Mouse (Mus musculus): Measurements from ENCODE around the gene Tigd4. TPM values are rescaled to one million over a fixed set of nuclear protein-coding genes. Genes with fewer than 3 reads are reported as not detected.

Tigd4 gene
- polyA plus RNA-seq, 1 experiment = not detected

DNA sequence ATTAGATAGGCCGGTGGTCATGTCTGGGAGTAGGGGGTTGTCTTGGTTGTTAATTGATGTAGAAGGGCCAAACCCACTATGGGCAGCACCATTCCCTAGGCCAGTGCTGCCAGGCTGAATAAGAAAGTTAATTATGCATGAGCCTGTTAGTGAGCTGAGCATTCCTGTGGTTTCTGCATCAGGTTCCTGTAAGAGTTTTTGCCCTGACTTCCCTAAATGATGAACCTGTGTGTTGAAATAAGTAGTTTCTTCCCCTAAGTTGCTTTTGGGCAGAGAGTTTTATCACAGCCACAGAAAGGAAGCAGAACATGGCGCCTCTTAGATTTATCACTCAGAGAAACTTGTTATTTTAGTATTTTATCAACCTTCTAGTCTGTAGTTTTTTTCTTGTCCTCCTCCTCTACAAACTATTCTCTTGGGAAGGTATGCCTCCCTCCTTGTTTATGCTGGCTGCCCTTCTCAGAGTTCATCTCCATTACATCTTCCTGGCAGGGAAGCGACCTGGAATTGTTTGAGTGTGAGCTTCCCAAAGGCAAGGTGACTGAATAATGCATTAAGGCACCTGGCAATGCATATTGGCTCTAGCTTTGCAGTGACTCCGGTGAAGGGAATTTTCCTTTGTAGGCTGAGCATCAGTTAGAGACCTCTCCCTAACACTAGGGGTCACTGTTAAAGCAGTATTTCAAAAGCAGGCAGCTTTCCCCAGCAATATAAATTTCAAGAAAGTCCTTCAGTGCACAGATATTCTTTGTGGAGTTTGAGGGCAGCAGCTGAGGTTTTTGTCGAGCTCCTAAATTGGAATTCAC is 21.9 kb downstream of the Tigd4 start:
- Histone ChIP-seq H3K79me2 (ENCODE audit: control insufficient read depth, insufficient read depth) (no peaks in the 10 kb centered on the region), H3K27me3 (ENCODE audit: control insufficient read depth, insufficient read depth, insufficient read length) (no peaks in the 10 kb centered on the region), H3K36me3 (ENCODE audit: control insufficient read depth, insufficient read depth) (no peaks in the 10 kb centered on the region), H3K4me3 (ENCODE audit: insufficient read depth, poor library complexity, severe bottlenecking) (no peak overlapping the region), H3ac (ENCODE audit: control insufficient read depth, insufficient read length, low read depth) (no peak overlapping the region), H3K79me3 (ENCODE audit: low read depth) (no peaks in the 10 kb centered on the region)
- TF ChIP-seq MYOG (IDR thresholded peaks at IDR 0.05; ENCODE audit: control insufficient read depth, extremely low read depth, insufficient read length) (no peak), CTCF (IDR thresholded peaks at IDR 0.05; ENCODE audit: control insufficient read depth, insufficient read depth, insufficient read length) (peak; percentile 4)

DNA sequence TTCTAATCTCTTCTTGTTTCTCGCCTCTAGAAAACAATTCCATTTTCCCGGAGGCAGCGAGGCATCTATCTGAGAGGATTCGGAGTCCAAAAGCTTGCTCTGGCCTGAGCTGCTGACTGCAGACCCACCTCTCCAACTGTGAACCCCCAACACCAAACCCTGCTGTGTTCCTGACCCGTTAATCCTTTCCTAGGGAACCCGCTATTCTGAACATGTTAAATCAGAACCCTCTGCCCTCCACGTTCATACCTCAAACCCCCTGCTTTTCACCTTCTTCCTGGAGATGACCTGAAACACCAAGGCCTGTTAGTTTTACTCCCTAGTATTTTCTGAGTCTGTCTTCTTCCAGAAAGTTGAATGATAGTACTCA is 22.5 kb downstream of the Tigd4 start:
- Histone ChIP-seq H3K27me3 (ENCODE audit: control insufficient read depth, insufficient read depth, insufficient read length) (no peaks in the 10 kb centered on the region), H3K79me3 (ENCODE audit: low read depth) (no peaks in the 10 kb centered on the region), H3K79me2 (ENCODE audit: control insufficient read depth, insufficient read depth) (no peaks in the 10 kb centered on the region), H3ac (ENCODE audit: control insufficient read depth, insufficient read length, low read depth) (no peak overlapping the region), H3K4me3 (ENCODE audit: insufficient read depth, poor library complexity, severe bottlenecking) (no peak overlapping the region), H3K36me3 (ENCODE audit: control insufficient read depth, insufficient read depth) (no peaks in the 10 kb centered on the region)
- TF ChIP-seq CEBPB (IDR thresholded peaks at IDR 0.05; ENCODE audit: low read depth) (no peak), USF1 (IDR thresholded peaks at IDR 0.05; ENCODE audit: low read depth) (no peak), FOSL1 (IDR thresholded peaks at IDR 0.05; ENCODE audit: insufficient read depth, low read length, poor library complexity, severe bottlenecking) (no peak), MAX (IDR thresholded peaks at IDR 0.05) (no peak), MYOD1 (IDR thresholded peaks at IDR 0.05; ENCODE audit: control insufficient read depth, insufficient read length, low read depth) (no peak), MYOG (IDR thresholded peaks at IDR 0.05; ENCODE audit: control insufficient read depth, extremely low read depth, insufficient read length) (no peak)

DNA sequence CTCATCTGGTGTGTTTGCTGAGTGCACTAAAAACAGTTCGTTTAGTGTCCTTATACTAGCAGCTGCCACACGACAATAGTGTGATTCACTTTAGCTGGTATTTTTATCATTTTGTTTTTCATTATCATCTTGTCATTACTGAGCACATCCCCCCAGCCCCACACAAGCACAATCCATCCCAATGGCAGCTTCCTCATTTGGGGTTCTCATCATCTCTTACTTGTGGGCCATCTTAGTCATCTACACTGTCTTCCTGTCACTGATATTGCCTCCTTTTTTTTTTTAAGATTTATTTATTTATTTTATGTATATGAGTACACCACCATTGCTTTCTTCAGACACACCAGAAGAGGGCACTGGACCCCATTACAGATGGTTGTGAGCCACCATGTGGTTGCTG is 25.3 kb downstream of the Tigd4 start:
- Histone ChIP-seq H3K36me3 (ENCODE audit: control insufficient read depth, insufficient read depth) (no peaks in the 10 kb centered on the region), H3K79me3 (ENCODE audit: low read depth) (no peaks in the 10 kb centered on the region), H3K4me3 (ENCODE audit: insufficient read depth, poor library complexity, severe bottlenecking) (no peak overlapping the region), H3K27me3 (ENCODE audit: control insufficient read depth, insufficient read depth, insufficient read length) (no peaks in the 10 kb centered on the region), H3K79me2 (ENCODE audit: control insufficient read depth, insufficient read depth) (no peaks in the 10 kb centered on the region), H3ac (ENCODE audit: control insufficient read depth, insufficient read length, low read depth) (no peak overlapping the region)
- TF ChIP-seq CEBPB (IDR thresholded peaks at IDR 0.05; ENCODE audit: low read depth) = no peak
- no peak for TF ChIP-seq FOSL1 (IDR thresholded peaks at IDR 0.05; ENCODE audit: insufficient read depth, low read length, poor library complexity, severe bottlenecking)
- TF ChIP-seq MYOG (IDR thresholded peaks at IDR 0.05; ENCODE audit: control insufficient read depth, extremely low read depth, insufficient read length) = no peak
- no peak for TF ChIP-seq MYOD1 (IDR thresholded peaks at IDR 0.05; ENCODE audit: control insufficient read depth, insufficient read length, low read depth)
- TF ChIP-seq USF1 (IDR thresholded peaks at IDR 0.05; ENCODE audit: low read depth) = no peak
- TF ChIP-seq CTCF (IDR thresholded peaks at IDR 0.05; ENCODE audit: control insufficient read depth, insufficient read depth, insufficient read length) = no peak
- TF ChIP-seq MAX (IDR thresholded peaks at IDR 0.05) = no peak

DNA sequence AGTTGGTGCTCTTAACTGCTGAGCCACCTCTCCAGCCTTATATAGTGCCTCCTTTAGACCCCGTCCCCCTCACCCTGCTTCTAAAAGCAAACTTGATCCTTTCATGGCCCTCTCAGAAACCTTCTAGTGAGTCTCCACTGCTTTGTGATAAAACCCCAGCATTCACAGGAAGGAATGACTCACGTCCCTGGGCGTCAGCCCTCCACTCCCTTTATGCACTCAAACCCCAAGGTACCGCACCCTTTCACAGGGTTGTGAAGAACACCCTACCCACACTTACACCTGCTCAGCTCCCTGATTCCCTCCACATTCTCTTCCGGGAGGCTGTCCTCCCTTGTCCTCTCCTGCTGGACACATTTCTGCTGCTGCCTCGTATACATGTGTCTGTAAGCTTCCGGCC is 25.7 kb downstream of the Tigd4 start:
- no peak for TF ChIP-seq MYOD1 (IDR thresholded peaks at IDR 0.05; ENCODE audit: control insufficient read depth, insufficient read length, low read depth)
- no peak for TF ChIP-seq CTCF (IDR thresholded peaks at IDR 0.05; ENCODE audit: control insufficient read depth, insufficient read depth, insufficient read length)
- TF ChIP-seq CEBPB (IDR thresholded peaks at IDR 0.05; ENCODE audit: low read depth) = no peak
- TF ChIP-seq MAX (IDR thresholded peaks at IDR 0.05) = no peak
- TF ChIP-seq FOSL1 (IDR thresholded peaks at IDR 0.05; ENCODE audit: insufficient read depth, low read length, poor library complexity, severe bottlenecking) = no peak
- no peak for TF ChIP-seq USF1 (IDR thresholded peaks at IDR 0.05; ENCODE audit: low read depth)
- TF ChIP-seq MYOG (IDR thresholded peaks at IDR 0.05; ENCODE audit: control insufficient read depth, extremely low read depth, insufficient read length) = no peak

DNA sequence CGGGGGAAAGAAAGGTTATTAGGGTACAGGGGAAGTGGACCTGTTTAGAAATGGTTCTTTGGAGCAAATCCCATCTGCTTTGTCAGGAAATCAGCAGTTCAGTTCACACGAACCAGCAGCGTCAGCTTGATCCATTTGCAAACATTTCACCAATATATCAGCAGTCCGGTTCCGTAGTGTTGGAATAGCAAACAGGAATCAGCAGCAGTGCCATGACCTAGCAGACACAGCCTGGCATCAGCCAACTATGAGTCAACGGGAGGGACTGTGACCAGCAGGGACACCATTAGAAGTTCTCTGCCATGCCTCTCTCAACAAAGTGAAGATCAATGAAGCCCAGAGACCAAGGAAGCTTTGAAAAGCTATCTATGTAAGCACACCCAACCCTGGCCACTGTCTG is 26.4 kb downstream of the Tigd4 start:
- H3ac ChIP-seq (ENCODE audit: control insufficient read depth, insufficient read length, low read depth) = no peak overlapping the region
- no peaks in the 10 kb centered on the region for H3K36me3 ChIP-seq (ENCODE audit: control insufficient read depth, insufficient read depth)
- H3K27me3 ChIP-seq (ENCODE audit: control insufficient read depth, insufficient read depth, insufficient read length) = no peaks in the 10 kb centered on the region
- H3K79me2 ChIP-seq (ENCODE audit: control insufficient read depth, insufficient read depth) = no peaks in the 10 kb centered on the region
- TF ChIP-seq USF1 (IDR thresholded peaks at IDR 0.05; ENCODE audit: low read depth) = no peak
- no peak for TF ChIP-seq CTCF (IDR thresholded peaks at IDR 0.05; ENCODE audit: control insufficient read depth, insufficient read depth, insufficient read length)
- no peak for TF ChIP-seq FOSL1 (IDR thresholded peaks at IDR 0.05; ENCODE audit: insufficient read depth, low read length, poor library complexity, severe bottlenecking)
- no peak for TF ChIP-seq MAX (IDR thresholded peaks at IDR 0.05)
- TF ChIP-seq MYOD1 (IDR thresholded peaks at IDR 0.05; ENCODE audit: control insufficient read depth, insufficient read length, low read depth) = no peak
- no peak for TF ChIP-seq MYOG (IDR thresholded peaks at IDR 0.05; ENCODE audit: control insufficient read depth, extremely low read depth, insufficient read length)
- TF ChIP-seq CEBPB (IDR thresholded peaks at IDR 0.05; ENCODE audit: low read depth) = no peak
- H3K4me3 ChIP-seq (ENCODE audit: insufficient read depth, poor library complexity, severe bottlenecking) = no peak overlapping the region
- no peaks in the 10 kb centered on the region for H3K79me3 ChIP-seq (ENCODE audit: low read depth)

More for the DNA sequence above, 25.7 kb downstream of the Tigd4 start:
- Histone ChIP-seq H3ac (ENCODE audit: control insufficient read depth, insufficient read length, low read depth) (no peak overlapping the region), H3K4me3 (ENCODE audit: insufficient read depth, poor library complexity, severe bottlenecking) (no peak overlapping the region), H3K36me3 (ENCODE audit: control insufficient read depth, insufficient read depth) (no peaks in the 10 kb centered on the region), H3K79me2 (ENCODE audit: control insufficient read depth, insufficient read depth) (no peaks in the 10 kb centered on the region), H3K79me3 (ENCODE audit: low read depth) (no peaks in the 10 kb centered on the region), H3K27me3 (ENCODE audit: control insufficient read depth, insufficient read depth, insufficient read length) (no peaks in the 10 kb centered on the region)

DNA sequence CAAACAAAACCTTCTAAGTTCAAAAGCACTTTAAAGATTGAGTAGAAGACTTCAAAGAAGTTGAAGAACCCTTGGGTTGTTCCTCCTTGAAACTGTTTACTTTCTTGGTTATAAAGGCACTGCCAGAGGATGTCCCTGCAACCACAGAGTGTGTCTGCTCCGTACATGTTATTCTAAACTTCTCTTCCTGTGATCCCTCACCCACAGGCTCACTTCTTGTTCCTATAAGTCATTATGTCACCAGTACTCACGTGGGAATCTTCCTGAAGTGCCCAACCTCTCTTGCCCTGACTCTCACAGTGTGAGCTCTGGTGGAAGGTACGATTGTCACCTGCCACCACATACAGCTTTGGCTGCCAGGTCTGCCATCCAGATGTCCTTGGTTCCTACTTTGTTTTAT is 28.7 kb downstream of the Tigd4 start:
- H3K79me3 ChIP-seq (ENCODE audit: low read depth) = no peaks in the 10 kb centered on the region
- TF ChIP-seq USF1 (IDR thresholded peaks at IDR 0.05; ENCODE audit: low read depth) (no peak), CTCF (IDR thresholded peaks at IDR 0.05; ENCODE audit: control insufficient read depth, insufficient read depth, insufficient read length) (no peak), FOSL1 (IDR thresholded peaks at IDR 0.05; ENCODE audit: insufficient read depth, low read length, poor library complexity, severe bottlenecking) (no peak), MYOG (IDR thresholded peaks at IDR 0.05; ENCODE audit: control insufficient read depth, extremely low read depth, insufficient read length) (no peak), MYOD1 (IDR thresholded peaks at IDR 0.05; ENCODE audit: control insufficient read depth, insufficient read length, low read depth) (no peak), MAX (IDR thresholded peaks at IDR 0.05) (no peak), CEBPB (IDR thresholded peaks at IDR 0.05; ENCODE audit: low read depth) (no peak)
- no peaks in the 10 kb centered on the region for H3K36me3 ChIP-seq (ENCODE audit: control insufficient read depth, insufficient read depth)
- no peak overlapping the region for H3K4me3 ChIP-seq (ENCODE audit: insufficient read depth, poor library complexity, severe bottlenecking)
- no peaks in the 10 kb centered on the region for H3K27me3 ChIP-seq (ENCODE audit: control insufficient read depth, insufficient read depth, insufficient read length)
- no peak overlapping the region for H3ac ChIP-seq (ENCODE audit: control insufficient read depth, insufficient read length, low read depth)
- H3K79me2 ChIP-seq (ENCODE audit: control insufficient read depth, insufficient read depth) = no peaks in the 10 kb centered on the region

Data from C2C12 (cell line).